Mouse (Mus musculus): ENCODE measurements around the gene Nfya. TPM values are rescaled to one million over a fixed set of nuclear protein-coding genes. Genes with fewer than 3 reads are reported as not detected.

The Nfya gene
- polyA plus RNA-seq, 1 experiment from 2014 or later = 10.7 TPM

- Histone ChIP-seq H3K9me3 (replicated peaks; ENCODE audit: control insufficient read depth, low read length, poor library complexity, severe bottlenecking) (no peaks in the 10 kb centered on the region), H3K4me2 (ENCODE audit: low read length) (no peak overlapping the region), H3K27me3 (ENCODE audit: control insufficient read depth, insufficient read depth, low read depth, low read length) (no peaks in the 10 kb centered on the region), H3K4me3 (ENCODE audit: low read depth, low read length) (no peak overlapping the region), H3K9ac (ENCODE audit: low read depth, low read length) (no peak overlapping the region), H3K36me3 (ENCODE audit: control insufficient read depth, insufficient read depth, low read length) (peaks cover 38% of the 10 kb centered on the region), H3K27ac (ENCODE audit: low read length) (no peak overlapping the region), H3K4me1 (ENCODE audit: control insufficient read depth, insufficient read depth, low read length) (no peaks in the 10 kb centered on the region)
- 96% methylated on average over 5 of the region's 5 CpGs for WGBS
- no peak for ATAC-seq
These were observed 20.3 kb downstream of the Nfya start for GRCm38 (mm10) chr17:48389442-48389841.

- H3K4me2 ChIP-seq (ENCODE audit: low read length) = no peak overlapping the region
- H3K9me3 ChIP-seq (replicated peaks; ENCODE audit: control insufficient read depth, low read length, poor library complexity, severe bottlenecking) = no peaks in the 10 kb centered on the region
- H3K4me3 ChIP-seq (ENCODE audit: low read depth, low read length) = no peak overlapping the region
- H3K4me1 ChIP-seq (ENCODE audit: control insufficient read depth, insufficient read depth, low read length) = no peaks in the 10 kb centered on the region
- no peaks in the 10 kb centered on the region for H3K27me3 ChIP-seq (ENCODE audit: control insufficient read depth, insufficient read depth, low read depth, low read length)
- no peak overlapping the region for H3K27ac ChIP-seq (ENCODE audit: low read length)
- peaks cover 37% of the 10 kb centered on the region for H3K36me3 ChIP-seq (ENCODE audit: control insufficient read depth, insufficient read depth, low read length)
- WGBS = 87% methylated on average over 2 of the region's 2 CpGs
- no peak for ATAC-seq
- H3K9ac ChIP-seq (ENCODE audit: low read depth, low read length) = no peak overlapping the region
These were observed 21.0 kb downstream of the Nfya start for GRCm38 (mm10) chr17:48388666-48389065.

GRCm38 (mm10) chr17:48385786-48386461, 23.8 kb downstream of the Nfya start:
- Histone ChIP-seq H3K4me1 (ENCODE audit: control insufficient read depth, insufficient read depth, low read length) (no peaks in the 10 kb centered on the region), H3K4me2 (ENCODE audit: low read length) (no peak overlapping the region), H3K27me3 (ENCODE audit: control insufficient read depth, insufficient read depth, low read depth, low read length) (no peaks in the 10 kb centered on the region), H3K36me3 (ENCODE audit: control insufficient read depth, insufficient read depth, low read length) (peaks cover 20% of the 10 kb centered on the region), H3K9me3 (replicated peaks; ENCODE audit: control insufficient read depth, low read length, poor library complexity, severe bottlenecking) (no peaks in the 10 kb centered on the region), H3K9ac (ENCODE audit: low read depth, low read length) (no peak overlapping the region), H3K27ac (ENCODE audit: low read length) (no peak overlapping the region), H3K4me3 (ENCODE audit: low read depth, low read length) (no peak overlapping the region)
- 83% methylated on average over 2 of the region's 2 CpGs for WGBS
- no peak for ATAC-seq

GRCm38 (mm10) chr17:48379050-48379449, 30.7 kb downstream of the Nfya start:
- Histone ChIP-seq H3K9me3 (replicated peaks; ENCODE audit: control insufficient read depth, low read length, poor library complexity, severe bottlenecking) (no peaks in the 10 kb centered on the region), H3K27me3 (ENCODE audit: control insufficient read depth, insufficient read depth, low read depth, low read length) (no peaks in the 10 kb centered on the region), H3K4me3 (ENCODE audit: low read depth, low read length) (no peak overlapping the region), H3K36me3 (ENCODE audit: control insufficient read depth, insufficient read depth, low read length) (no peaks in the 10 kb centered on the region), H3K27ac (ENCODE audit: low read length) (no peak overlapping the region), H3K4me1 (ENCODE audit: control insufficient read depth, insufficient read depth, low read length) (no peaks in the 10 kb centered on the region), H3K4me2 (ENCODE audit: low read length) (no peak overlapping the region), H3K9ac (ENCODE audit: low read depth, low read length) (no peak overlapping the region)
- ATAC-seq = no peak

GRCm38 (mm10) chr17:48376102-48376501, 33.6 kb downstream of the Nfya start:
- no peak for ATAC-seq
- no peak overlapping the region for H3K9ac ChIP-seq (ENCODE audit: low read depth, low read length)
- H3K4me3 ChIP-seq (ENCODE audit: low read depth, low read length) = no peak overlapping the region
- H3K4me2 ChIP-seq (ENCODE audit: low read length) = no peak overlapping the region
- no peak overlapping the region for H3K27ac ChIP-seq (ENCODE audit: low read length)
- 97% methylated on average over 1 of the region's 1 CpGs for WGBS
- no peaks in the 10 kb centered on the region for H3K9me3 ChIP-seq (replicated peaks; ENCODE audit: control insufficient read depth, low read length, poor library complexity, severe bottlenecking)
- no peaks in the 10 kb centered on the region for H3K27me3 ChIP-seq (ENCODE audit: control insufficient read depth, insufficient read depth, low read depth, low read length)
- no peaks in the 10 kb centered on the region for H3K36me3 ChIP-seq (ENCODE audit: control insufficient read depth, insufficient read depth, low read length)
- H3K4me1 ChIP-seq (ENCODE audit: control insufficient read depth, insufficient read depth, low read length) = no peaks in the 10 kb centered on the region

GRCm38 (mm10) chr17:48372987-48373386, 36.7 kb downstream of the Nfya start:
- ATAC-seq = no peak
- no peaks in the 10 kb centered on the region for H3K4me1 ChIP-seq (ENCODE audit: control insufficient read depth, insufficient read depth, low read length)
- no peak overlapping the region for H3K9ac ChIP-seq (ENCODE audit: low read depth, low read length)
- H3K4me2 ChIP-seq (ENCODE audit: low read length) = no peak overlapping the region
- H3K27ac ChIP-seq (ENCODE audit: low read length) = no peak overlapping the region
- no peaks in the 10 kb centered on the region for H3K9me3 ChIP-seq (replicated peaks; ENCODE audit: control insufficient read depth, low read length, poor library complexity, severe bottlenecking)
- 81% methylated on average over 8 of the region's 8 CpGs for WGBS
- no peaks in the 10 kb centered on the region for H3K36me3 ChIP-seq (ENCODE audit: control insufficient read depth, insufficient read depth, low read length)
- H3K27me3 ChIP-seq (ENCODE audit: control insufficient read depth, insufficient read depth, low read depth, low read length) = no peaks in the 10 kb centered on the region
- no peak overlapping the region for H3K4me3 ChIP-seq (ENCODE audit: low read depth, low read length)

- H3K9ac ChIP-seq (ENCODE audit: low read depth, low read length) = no peak overlapping the region
- H3K4me2 ChIP-seq (ENCODE audit: low read length) = no peak overlapping the region
- no peaks in the 10 kb centered on the region for H3K36me3 ChIP-seq (ENCODE audit: control insufficient read depth, insufficient read depth, low read length)
- no peak overlapping the region for H3K4me3 ChIP-seq (ENCODE audit: low read depth, low read length)
- H3K27me3 ChIP-seq (ENCODE audit: control insufficient read depth, insufficient read depth, low read depth, low read length) = no peaks in the 10 kb centered on the region
- no peaks in the 10 kb centered on the region for H3K4me1 ChIP-seq (ENCODE audit: control insufficient read depth, insufficient read depth, low read length)
- H3K27ac ChIP-seq (ENCODE audit: low read length) = no peak overlapping the region
- no peak for ATAC-seq
- no peaks in the 10 kb centered on the region for H3K9me3 ChIP-seq (replicated peaks; ENCODE audit: control insufficient read depth, low read length, poor library complexity, severe bottlenecking)
These were observed 38.1 kb downstream of the Nfya start for GRCm38 (mm10) chr17:48371621-48372020.

GRCm38 (mm10) chr17:48366806-48367205, 42.9 kb downstream of the Nfya start:
- 91% methylated on average over 5 of the region's 5 CpGs for WGBS
- Histone ChIP-seq H3K4me2 (ENCODE audit: low read length) (no peak overlapping the region), H3K4me1 (ENCODE audit: control insufficient read depth, insufficient read depth, low read length) (no peaks in the 10 kb centered on the region), H3K36me3 (ENCODE audit: control insufficient read depth, insufficient read depth, low read length) (no peaks in the 10 kb centered on the region), H3K27ac (ENCODE audit: low read length) (no peak overlapping the region), H3K9ac (ENCODE audit: low read depth, low read length) (no peak overlapping the region), H3K27me3 (ENCODE audit: control insufficient read depth, insufficient read depth, low read depth, low read length) (no peaks in the 10 kb centered on the region), H3K4me3 (ENCODE audit: low read depth, low read length) (no peak overlapping the region), H3K9me3 (replicated peaks; ENCODE audit: control insufficient read depth, low read length, poor library complexity, severe bottlenecking) (no peaks in the 10 kb centered on the region)
- ATAC-seq = no peak

GRCm38 (mm10) chr17:48365511-48366155, 44.1 kb downstream of the Nfya start:
- Histone ChIP-seq H3K27me3 (ENCODE audit: control insufficient read depth, insufficient read depth, low read depth, low read length) (no peaks in the 10 kb centered on the region), H3K9ac (ENCODE audit: low read depth, low read length) (no peak overlapping the region), H3K36me3 (ENCODE audit: control insufficient read depth, insufficient read depth, low read length) (no peaks in the 10 kb centered on the region), H3K27ac (ENCODE audit: low read length) (no peak overlapping the region), H3K4me2 (ENCODE audit: low read length) (no peak overlapping the region), H3K4me1 (ENCODE audit: control insufficient read depth, insufficient read depth, low read length) (no peaks in the 10 kb centered on the region), H3K9me3 (replicated peaks; ENCODE audit: control insufficient read depth, low read length, poor library complexity, severe bottlenecking) (no peaks in the 10 kb centered on the region), H3K4me3 (ENCODE audit: low read depth, low read length) (no peak overlapping the region)
- ATAC-seq = no peak
- WGBS = 74% methylated on average over 9 of the region's 9 CpGs

Data from midbrain, embryonic 16.5 days (tissue).